Mouse (Mus musculus) heart, adult 2 months (tissue): ENCODE data around the gene Mfap1a.

ENCODE experiments used
- CTCF ChIP-seq: fragments of 200-600 bp; IDR thresholded peaks from 2 replicates; pipeline ENCODE4 v1.8.1; 2022; ENCODE audit warnings: antibody characterized with exemption, mild to moderate bottlenecking, moderate library complexity
- EP300 ChIP-seq: fragments of 200-500 bp; IDR thresholded peaks from 2 replicates; pipeline ENCODE4 v1.6.1; 2011; ENCODE audit warnings: low read depth, low read length, control low read depth; ENCODE audit not compliant: insufficient read depth

DNA sequence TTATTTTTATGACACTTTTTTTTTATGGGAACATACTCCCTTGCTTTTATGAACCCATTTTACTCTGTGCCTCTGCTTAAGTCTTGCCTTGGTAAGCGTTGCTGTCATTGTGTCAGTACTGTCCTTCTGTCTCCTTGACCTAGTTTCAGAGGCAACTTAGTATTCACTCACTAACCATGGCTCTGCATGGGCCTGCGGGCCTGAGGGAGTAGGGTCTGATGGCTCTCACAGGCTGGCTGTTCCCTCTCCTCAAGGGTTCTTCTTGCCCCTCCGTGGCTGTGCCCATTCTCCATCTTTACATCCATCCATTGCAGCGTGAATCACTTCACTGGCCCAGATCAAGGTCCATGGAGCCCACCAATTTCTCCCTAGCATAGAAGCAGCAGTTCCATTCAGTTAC lies 60.0 kb downstream of the Mfap1a start:
- TF ChIP-seq CTCF (no peak), EP300 (no peak)
